Mouse (Mus musculus): ENCODE measurements at regions not wholly inside any gene's neighbourhood (a gene's known extent, or its start where the extent isn't known, plus 50 kb on each side); places are given as distances from the start of the nearest gene placed in this dataset.

DNA sequence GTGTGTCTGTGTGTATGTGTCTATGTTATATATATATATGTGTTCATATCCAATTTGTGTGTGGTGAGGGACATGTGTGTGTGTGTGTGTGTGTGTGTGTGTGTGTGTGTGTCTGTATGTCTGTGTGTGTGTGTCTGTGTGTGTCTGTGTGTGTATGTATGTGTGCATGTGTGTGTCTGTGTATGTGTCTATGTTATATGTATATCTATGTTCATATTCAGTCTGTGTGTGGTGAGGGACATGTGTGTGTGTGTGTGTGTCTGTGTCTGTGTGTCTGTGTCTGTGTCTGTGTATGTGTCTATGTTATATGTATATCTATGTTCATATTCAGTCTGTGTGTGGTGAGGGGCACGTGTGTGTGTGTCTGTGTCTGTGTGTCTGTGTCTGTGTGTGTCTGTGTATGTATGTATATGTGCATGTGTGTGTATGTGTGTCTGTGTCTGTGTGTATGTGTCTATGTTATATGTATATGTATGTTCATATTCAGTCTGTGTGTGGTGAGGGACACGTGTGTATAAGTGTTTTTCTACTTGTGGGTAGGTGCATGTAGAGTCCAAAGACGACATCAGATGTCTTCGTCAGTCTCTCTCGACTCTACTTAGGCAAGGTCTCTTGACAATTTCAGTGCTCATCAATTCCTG lies 370.5 kb upstream of the Slc7a11 start:
- DNase-seq (ENCODE audit: low spot score): no peak

DNA sequence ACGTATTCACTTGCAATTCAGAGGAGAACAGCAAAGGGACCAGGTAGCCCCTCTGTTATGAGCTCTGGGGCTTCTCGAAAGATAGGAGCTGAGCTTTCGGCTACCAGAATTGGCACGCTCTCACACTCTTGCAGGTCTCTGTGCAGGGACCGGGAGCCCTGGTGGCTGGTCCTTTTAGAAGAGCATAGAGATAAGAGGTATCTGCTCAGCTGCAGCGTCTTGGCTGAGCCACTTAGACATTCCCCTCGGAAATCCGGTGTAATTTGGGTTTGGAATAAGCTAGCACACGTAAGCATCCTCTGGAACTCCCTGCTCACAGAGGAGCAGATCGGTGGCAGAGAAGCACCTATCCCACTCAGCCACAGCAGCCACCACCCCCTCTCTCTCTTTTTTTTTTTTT lies 372.3 kb upstream of the Slc7a11 start:
- DNase-seq (ENCODE audit: low spot score): no peak

DNA sequence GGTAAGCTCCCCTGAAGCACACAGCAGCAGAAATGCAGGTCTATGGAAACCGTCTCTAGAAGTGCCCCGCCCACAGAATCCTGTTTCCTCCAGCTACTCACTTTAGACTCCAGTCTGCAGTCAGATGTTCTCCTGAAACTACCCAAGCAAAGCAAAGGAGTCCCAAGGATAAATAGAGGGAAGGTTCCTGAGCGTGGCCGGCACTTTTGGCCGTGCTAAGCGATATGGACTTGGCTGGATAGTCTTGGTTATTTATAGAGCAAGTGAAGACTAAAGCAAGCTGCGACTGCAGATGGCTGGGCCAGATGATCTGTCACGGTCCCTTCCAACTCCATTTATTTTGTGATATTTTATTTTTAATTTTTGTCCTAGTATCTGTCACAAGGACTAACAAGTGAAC lies 373.1 kb upstream of the Slc7a11 start:
- no peak for DNase-seq (ENCODE audit: low spot score)

- no peak for DNase-seq (ENCODE audit: low spot score)
Measured at GRCm38 (mm10) chr3:50817361-50817760, 373.9 kb upstream of the Slc7a11 start.

DNA sequence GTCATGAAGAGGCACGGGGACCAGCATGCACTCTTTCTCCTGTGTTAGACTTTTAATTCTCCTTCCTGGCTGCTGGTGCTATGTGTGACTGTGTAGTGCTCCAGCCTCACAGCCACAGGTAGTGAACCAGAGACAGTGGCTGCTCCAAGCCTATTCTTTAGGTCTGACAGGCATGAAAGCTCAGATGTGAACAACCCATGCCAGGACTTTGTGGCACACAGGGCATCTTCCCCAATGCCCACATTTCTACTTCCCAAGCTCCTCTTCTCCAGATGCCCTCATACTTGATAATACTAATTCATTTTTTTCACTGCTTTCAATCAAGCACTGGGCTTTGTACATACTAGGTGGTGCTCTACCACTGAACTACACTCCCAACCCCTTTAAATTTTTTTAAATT lies 377.4 kb upstream of the Slc7a11 start:
- no peak for DNase-seq (ENCODE audit: low spot score)

DNA sequence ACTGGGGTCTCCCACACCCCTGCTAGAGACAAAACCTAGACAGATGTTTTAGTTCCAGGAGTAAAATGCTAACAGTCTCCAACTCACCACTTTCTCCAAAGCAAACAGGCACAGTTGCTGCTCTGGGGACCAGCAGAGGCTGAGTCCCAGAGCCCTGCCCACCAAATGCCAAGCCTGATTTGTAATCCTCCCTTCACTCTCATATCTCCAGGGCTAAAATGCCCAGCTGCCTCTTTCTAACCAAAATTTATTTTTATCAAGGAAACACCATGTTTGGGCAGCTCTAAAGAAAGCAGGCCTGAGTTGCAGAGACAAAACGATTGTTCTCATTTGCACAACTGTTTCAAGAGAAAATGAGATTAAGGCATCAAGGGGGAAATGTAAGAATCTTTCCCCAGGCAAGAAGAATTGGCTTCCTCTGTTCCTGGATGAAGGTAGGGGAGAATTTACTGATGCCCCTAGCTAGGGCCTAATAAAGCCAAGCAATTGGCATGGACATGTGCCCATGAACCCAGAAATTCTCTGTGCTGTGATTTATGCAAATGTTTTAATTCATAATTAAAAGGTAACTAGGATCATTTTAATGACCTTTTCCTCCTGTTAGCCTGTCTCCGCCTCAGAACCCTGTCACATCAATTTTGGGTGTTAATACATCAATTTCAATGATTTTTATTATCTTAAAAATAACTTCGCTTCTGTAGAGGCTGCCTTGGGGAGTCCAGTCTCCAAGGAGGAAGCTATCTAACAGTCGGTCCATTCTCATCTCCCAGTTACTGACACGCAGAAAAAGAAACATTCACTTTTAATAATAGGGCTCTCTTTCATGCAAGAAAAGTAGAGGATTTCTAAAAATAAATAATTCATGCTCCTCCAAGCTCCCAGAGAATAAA lies 382.4 kb upstream of the Slc7a11 start:
- DNase-seq (ENCODE audit: low spot score): no peak

- no peak for DNase-seq (ENCODE audit: low spot score)
Measured at GRCm38 (mm10) chr3:50826424-50826819, 383.0 kb upstream of the Slc7a11 start.

DNA sequence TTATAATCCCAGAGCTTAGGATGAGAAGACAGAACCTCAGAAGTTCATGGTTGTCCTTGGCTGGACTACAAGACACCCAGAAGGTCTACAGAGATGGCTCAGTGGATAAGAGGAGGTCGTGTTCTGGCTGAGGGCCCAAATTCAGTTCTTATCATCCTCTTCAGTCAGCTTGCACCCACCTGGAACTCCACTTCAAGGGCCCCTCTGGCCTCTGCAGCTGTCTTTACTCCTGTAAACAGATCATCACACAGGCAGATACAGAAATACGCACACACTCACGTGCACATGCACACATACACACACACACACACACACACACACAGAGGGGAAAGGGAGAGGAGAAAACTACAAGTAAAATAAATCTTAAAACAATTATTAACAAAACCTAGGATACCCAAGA lies 385.8 kb upstream of the Slc7a11 start:
- no peak for DNase-seq (ENCODE audit: low spot score)

DNA sequence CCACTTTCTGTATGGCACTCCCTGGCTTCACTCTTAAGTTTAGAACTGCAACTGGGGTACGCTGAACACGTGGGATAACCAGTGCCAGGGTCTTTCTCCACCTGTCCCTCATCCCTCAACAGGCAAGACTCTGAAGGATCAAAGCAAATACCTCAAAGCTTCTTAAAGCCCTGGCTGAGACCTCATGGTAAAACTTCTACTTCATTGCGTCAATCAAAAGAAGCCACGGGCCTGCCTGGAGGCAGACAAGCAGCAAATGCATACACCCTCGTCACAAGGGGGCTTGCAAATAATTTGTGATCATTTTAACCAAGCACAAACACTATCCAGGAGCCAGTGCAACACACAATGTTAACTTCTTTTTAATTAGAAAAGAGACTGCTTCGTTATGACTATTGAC lies 387.0 kb upstream of the Slc7a11 start:
- DNase-seq (ENCODE audit: low spot score): no peak

DNA sequence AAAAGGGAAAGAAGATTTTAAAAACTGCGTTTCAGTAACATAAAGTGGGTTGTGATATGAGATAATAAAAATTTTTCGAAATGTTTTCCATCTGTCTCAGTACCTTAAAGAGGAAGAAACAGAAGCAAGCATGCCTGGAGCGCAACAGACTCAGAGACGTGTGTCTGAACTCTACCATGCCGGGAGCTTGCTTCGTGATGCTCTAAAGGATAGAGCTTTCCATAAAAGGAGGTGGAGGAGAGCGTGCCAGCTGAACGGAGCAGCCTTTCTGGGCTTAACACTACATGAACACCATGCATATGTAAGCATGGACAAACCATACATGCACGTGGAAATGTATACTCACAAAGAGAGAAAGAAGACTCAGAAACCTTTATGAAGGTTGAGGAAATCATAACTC lies 387.5 kb upstream of the Slc7a11 start:
- DNase-seq (ENCODE audit: low spot score): peak; percentile 4

DNA sequence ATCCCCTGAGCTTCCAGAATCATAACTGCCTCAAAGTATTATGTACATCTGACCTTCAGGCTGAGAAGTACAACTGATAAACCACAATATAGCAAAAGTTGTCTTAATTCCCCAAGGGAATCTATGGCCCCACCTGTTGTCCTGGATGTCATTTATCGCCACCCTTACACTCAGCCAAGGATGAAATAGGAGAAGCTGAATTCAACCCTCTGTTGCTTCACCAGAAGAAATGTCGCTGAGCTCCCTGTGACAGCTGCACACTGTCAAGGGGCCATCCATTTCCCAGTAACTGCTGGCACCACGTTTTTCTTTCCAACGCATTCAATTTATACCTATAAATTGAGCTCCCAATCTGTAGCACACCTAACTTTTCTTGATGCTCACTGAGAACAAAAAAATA lies 382.0 kb upstream of the Noct start:
- DNase-seq (ENCODE audit: low spot score): no peak

DNA sequence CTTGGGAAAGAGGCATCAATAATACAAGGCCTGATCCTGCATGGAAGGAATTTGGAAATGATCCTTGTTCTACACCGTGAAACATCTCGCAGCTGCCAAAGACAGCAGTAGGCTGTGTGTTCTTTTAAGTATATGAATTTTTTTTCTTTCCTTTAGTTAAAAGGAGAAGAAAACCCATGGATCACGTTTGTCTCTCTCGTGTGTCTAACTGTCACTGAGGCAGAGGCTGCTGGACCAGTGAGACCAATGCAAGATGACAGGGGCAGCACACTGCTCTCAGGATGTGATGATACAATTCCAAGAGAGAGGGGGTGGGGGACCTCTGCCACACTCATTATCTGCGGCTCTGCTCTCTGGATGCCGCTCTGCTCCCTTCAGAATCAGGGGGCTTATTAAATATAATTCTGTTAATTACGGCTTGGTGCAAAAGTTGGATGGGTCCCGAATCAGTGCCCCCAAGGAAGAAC lies 379.4 kb upstream of the Noct start:
- DNase-seq (ENCODE audit: low spot score): no peak

DNA sequence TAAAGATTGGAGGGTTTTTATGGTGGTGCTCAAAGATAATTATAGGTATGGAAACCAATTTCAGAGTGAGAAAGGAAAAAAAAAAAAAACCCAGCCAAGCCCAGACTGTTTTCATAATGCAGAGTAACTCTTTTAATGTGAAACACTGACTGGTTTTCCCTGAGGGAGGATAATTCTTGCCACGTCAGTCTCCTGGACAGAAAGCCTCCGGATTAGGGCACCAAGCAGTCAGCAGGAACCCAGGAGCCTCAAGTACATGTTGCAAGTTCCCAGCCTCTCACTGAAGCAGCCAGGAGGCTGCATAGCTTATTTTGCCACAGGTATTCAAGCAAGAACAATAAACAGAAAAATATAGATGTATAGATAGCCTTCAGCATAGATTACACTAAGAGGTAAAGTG lies 378.9 kb upstream of the Noct start:
- no peak for DNase-seq (ENCODE audit: low spot score)

DNA sequence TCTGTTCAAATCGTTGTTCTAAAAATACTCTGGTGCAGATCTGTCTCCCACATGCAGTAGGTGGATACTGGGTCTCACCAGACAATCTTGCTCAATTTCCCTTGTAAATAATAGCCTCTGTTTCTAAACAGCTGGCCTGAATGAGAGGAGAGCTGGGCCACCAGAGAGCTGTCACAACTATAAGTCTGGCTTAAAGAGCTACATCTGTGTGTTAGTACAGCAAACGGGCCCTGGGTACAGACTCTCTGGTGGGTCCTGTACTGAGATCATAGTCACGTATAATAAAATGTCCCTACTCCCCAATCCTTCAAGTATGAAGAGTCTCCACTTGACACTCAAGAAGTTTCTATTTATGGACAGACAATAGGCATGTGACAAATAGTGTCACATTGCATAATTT lies 375.7 kb upstream of the Noct start:
- no peak for DNase-seq (ENCODE audit: low spot score)

- DNase-seq (ENCODE audit: low spot score): no peak
Measured at GRCm38 (mm10) chr3:50851083-50851637, 373.1 kb upstream of the Noct start.

DNA sequence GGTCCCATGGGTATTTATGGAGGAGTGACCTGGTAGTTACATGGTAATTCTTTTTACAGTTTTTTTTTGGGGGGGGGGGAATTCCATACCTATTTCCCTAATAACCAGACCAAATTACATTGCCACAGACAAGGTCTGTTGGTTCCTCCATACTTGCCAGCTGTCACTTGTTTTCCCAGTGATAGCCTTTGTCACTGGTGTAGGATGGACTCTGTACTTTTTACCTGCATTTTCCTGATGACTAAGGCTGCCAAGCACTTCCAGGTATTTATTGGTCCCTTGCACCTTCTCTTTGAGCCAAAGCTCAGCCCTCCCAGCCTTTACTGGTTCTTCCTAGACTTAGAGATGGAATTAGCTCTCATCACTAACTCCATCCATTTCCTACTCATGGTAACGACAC lies 357.1 kb upstream of the Noct start:
- DNase-seq (ENCODE audit: low spot score): no peak

DNA sequence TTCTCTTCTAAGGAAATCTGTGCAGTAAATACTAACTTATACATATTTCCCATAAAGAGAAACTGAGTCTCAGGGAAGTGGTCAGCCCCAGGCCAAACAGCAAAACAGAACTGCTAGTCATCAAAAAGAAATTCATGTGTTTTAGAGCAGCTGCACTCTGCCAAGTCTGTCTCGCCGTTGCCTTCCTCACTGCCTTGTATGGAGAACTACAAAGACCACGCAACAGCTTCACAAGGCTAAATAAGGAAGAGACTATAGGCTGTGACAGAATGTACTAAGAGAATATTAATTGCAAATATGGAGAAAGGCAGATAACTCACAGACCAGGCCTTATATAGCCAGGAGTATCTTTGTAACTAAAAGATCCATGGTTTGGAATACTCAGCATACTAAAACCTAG lies 355.0 kb upstream of the Noct start:
- no peak for DNase-seq (ENCODE audit: low spot score)

DNA sequence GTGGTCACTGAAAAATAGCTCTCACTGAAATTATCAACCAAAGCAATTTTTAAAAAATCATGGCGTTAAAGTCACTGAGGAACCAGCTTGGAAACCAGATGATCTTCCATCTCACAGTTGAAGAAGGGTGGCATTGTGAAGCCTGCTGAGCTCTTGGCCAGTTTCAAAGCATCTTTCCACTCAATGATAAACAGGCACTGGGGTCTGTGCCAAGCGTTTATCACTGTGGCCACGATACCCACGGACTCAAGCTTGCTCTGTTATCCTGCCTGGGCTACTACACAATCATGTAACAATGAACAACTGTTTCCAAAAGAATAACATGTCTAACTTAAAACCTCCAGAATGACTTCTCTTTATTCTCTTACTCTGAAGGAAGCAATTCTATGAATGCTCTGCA lies 345.2 kb upstream of the Noct start:
- DNase-seq (ENCODE audit: low spot score): no peak

DNA sequence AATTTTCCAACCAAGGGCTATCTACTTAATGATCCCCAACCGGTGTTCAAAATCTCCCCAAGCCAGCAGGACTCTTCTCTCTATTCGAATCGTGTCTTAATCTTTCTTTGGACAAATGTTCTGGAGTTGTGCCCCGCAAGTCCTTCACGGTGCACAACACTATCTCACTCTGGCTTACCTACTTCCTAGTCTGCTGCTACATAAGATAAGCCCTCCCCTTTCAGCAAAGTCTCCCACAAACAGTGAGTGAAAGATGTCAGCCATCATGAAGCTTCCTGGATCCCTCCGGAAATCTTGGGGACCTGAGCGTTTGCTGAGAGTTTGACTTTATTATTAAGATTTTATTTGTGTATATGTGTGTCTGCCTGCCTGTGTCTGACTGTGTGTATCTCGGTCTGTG lies 344.7 kb upstream of the Noct start:
- no peak for DNase-seq (ENCODE audit: low spot score)

GRCm38 (mm10) chr3:50881437-50882248 lies 342.6 kb upstream of the Noct start:
- DNase-seq (ENCODE audit: low spot score): no peak

DNA sequence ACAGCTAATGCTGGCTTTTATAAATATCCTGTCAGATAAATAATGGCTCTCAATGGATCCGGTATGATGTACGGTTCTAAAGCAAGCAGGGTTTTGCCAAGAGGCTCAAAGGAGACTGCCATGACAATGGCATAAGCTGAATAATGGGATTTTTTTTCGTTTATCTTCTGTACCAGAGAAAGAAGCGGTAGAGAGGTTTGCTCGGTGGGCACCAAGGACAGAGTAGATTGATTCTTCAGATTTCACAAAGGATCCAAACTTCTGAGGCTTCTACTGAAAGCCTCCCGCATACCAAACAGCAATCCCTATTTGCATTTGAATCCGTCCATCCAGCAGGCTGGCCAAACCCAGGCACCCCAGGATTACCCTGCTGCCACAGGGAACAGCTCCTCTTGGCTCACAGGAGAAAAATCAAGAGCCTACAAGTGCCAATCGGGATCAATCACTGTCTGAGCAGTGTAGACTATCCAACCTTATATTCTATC lies 342.0 kb upstream of the Noct start:
- no peak for DNase-seq (ENCODE audit: low spot score)

GRCm38 (mm10) chr3:50886336-50886735 lies 337.9 kb upstream of the Noct start:
- DNase-seq (ENCODE audit: low spot score): no peak

All from urinary bladder, postnatal 14 days (tissue).